Mouse (Mus musculus): Measurements from ENCODE around the gene Ppp4r1. TPM values are rescaled to one million over a fixed set of nuclear protein-coding genes. Genes with fewer than 3 reads are reported as not detected.

Ppp4r1 gene
- total and polyA plus RNA-seq, 3 experiments, result 12.9 to 17.1 (median 13.6) TPM

DNA sequence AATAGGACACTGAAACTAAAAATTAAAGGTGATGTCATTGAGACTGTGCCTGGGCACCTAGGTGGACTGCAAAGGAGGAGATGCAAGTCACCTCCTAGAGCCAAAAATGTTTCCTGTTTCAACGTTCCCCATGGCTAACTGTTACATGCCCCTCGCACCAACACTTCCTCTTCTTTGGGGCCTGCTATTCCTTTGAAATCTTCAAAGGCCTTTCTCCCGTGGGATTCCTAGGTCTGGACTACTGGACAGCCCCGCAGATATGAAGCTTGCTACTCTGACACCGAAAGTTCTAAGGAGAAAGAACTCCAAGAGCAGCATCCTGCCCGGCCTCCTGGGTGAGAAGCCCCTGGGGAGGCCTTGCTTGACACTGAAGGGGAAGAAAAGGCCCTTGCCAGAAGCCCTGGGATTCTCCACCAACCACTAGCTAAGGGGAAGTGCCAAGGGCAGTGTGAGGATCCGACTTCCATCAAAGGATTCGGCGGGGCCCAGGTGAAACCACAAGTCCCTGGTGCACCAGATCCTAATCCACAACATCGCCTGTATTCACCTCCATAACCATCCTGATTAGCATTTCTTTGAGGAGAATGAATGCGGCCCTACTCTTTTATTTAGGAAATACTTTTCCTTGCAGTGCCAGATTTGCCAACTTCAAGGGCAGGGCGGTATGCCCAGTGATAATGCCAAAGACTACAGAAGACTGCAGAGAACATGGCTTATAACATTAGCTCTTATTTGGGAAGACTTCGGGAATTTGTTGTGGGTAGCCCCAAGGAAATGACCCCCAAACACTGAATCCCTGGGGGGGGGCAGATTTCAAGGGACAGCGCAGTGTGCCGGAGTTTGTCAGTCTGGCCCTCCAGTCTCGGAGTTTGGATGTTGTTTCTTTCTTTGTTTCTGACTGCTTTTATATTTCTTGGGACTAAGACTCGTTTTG is 11.1 kb upstream of the Ppp4r1 start:
- dilution Hi-C loops (cut with MboI; ENCODE audit: extremely low pct_ligation_motif_present, extremely low pct_unique_long_range_greater_than_20kb, low sequenced_read_pairs) (no loop called here), in situ Hi-C loops (cut with MboI; ENCODE audit: low pct_ligation_motif_present, low pct_unique_long_range_greater_than_20kb, low sequenced_read_pairs) (no loop called here)
- Histone ChIP-seq H3K4me2 (ENCODE audit: insufficient read depth, low read depth, poor library complexity, severe bottlenecking) (no peak overlapping the region), H3K27ac (ENCODE audit: insufficient read depth, low read depth) (no peak overlapping the region), H3K27me3 (replicated peaks) (no peaks in the 10 kb centered on the region), H3K4me1 (ENCODE audit: control insufficient read depth in 1 of 2, insufficient read depth in 2 of 2) (peaks cover 8 to 18% of the 10 kb centered on the region in 2 experiments; a peak in 3 of 4 replicates), H3K9me3 (replicated peaks; ENCODE audit: low read length) (no peaks in the 10 kb centered on the region), H3K4me3 (replicated peaks in 1 of 3; ENCODE audit: low read depth in 2 of 3, low read length in 2 of 3, poor library complexity in 1 of 3) (no peak overlapping the region), H3K9ac (ENCODE audit: insufficient read depth, low read depth) (no peak overlapping the region), H3K36me3 (replicated peaks in 1 of 2; ENCODE audit: control insufficient read depth in 1 of 2, insufficient read depth in 1 of 2, low read length in 1 of 2) (no peaks in the 10 kb centered on the region), H3K79me2 (replicated peaks; ENCODE audit: control insufficient read depth, extremely low read depth, insufficient read depth, poor library complexity, severe bottlenecking) (no peaks in the 10 kb centered on the region)
- DNase-seq (ENCODE audit: extremely low read depth), result no peak
- no peak for TF ChIP-seq RAD21 (IDR thresholded peaks at IDR 0.05; ENCODE audit: low read depth, low read length)
- no peak for TF ChIP-seq ZNF384 (IDR thresholded peaks at IDR 0.05; ENCODE audit: low read depth, low read length)
- TF ChIP-seq PAX5 (IDR thresholded peaks at IDR 0.05; ENCODE audit: low read length), result no peak
- no peak for TF ChIP-seq CHD2 (IDR thresholded peaks at IDR 0.05; ENCODE audit: low read length)
- no peak for TF ChIP-seq ELF1 (IDR thresholded peaks at IDR 0.05; ENCODE audit: low read depth, low read length)
- TF ChIP-seq E2F4 (IDR thresholded peaks at IDR 0.05; ENCODE audit: insufficient replicate concordance, low read depth, low read length), result no peak
- TF ChIP-seq MAX (IDR thresholded peaks at IDR 0.05; ENCODE audit: low read length), result no peak
- no peak for TF ChIP-seq POLR2AphosphoS2 (IDR thresholded peaks at IDR 0.05; ENCODE audit: low read depth, low read length)
- TF ChIP-seq SIN3A (IDR thresholded peaks at IDR 0.05; ENCODE audit: low read length), result no peak

DNA sequence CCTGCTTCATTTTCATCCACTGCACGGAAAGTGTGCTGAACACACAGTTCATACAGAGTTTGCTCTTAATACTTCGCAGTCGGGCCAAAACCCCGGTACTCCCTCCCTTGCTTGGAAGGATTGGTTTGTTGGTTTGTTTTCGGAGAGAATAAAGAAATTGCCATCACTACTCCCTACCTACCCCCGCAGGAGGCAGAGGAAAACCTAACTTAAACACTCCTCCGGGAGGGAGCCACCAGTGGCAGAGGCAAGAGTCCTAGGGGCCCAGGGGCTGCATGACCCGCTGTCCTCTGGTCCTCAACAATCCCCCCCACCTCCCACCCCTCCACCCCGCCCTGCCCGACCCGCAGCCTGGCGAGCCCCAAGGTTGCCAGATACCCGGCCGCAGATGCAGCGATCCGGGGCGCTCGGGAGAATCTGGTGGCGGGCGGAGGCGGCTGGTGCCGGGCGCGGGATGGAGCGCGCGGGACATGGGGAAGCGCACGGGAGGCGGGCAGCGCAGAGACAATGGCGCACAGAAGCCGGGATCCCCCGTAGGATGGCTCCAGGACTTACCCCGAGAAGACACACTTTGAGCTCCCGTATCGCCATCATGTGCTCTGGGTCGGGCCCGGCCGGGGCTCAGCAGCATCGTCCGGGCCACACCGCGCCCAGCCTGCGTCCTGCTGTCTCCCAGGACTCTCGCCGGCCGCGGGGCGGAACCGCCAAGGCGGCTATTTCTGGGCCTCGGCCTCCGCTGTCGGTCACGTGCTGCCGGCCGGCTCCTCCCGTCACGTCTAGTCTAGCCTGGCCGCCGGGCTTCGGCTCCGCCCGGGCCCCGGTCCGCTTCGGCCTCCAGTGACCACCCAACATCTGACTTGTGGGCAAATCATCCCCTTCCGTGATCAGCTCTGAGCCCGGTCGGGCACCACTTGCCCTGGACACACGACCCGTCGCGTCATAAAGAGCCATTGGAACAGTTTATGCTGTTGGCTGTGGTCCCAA is 10.1 kb upstream of the Ppp4r1 start, which contains the start of gene Rab31:
TSS of gene Rab31 (minus strand) at position 802 of the 984 bp plus-strand sequence.
- no peaks in the 10 kb centered on the region for H3K9me3 ChIP-seq (replicated peaks; ENCODE audit: low read length)
- H3K36me3 ChIP-seq (replicated peaks in 1 of 2; ENCODE audit: control insufficient read depth in 1 of 2, insufficient read depth in 1 of 2, low read length in 1 of 2), result no peaks in the 10 kb centered on the region
- H3K79me2 ChIP-seq (replicated peaks; ENCODE audit: control insufficient read depth, extremely low read depth, insufficient read depth, poor library complexity, severe bottlenecking), result no peaks in the 10 kb centered on the region
- TF ChIP-seq ETS1 (conservative IDR thresholded peaks at IDR 0.05; ENCODE audit: low read depth, low read length) (no peak), EP300 (IDR thresholded peaks at IDR 0.05; ENCODE audit: low read length) (no peak), TBP (conservative IDR thresholded peaks at IDR 0.05; ENCODE audit: low read depth, low read length) (no peak), NELFE (IDR thresholded peaks at IDR 0.05; ENCODE audit: low read depth, low read length) (no peak), USF2 (conservative IDR thresholded peaks at IDR 0.05; ENCODE audit: low read depth, low read length) (peak; percentile 68), ELF1 (IDR thresholded peaks at IDR 0.05; ENCODE audit: low read depth, low read length) (peak; percentile 18; the same call in 1 of the 2 replicates), ZKSCAN1 (IDR thresholded peaks at IDR 0.05; ENCODE audit: borderline replicate concordance, low read depth, low read length) (no peak), IRF4 (IDR thresholded peaks at IDR 0.05; ENCODE audit: low read depth, low read length) (no peak), UBTF (IDR thresholded peaks at IDR 0.05; ENCODE audit: low read depth, low read length) (peak; percentile 72), CHD2 (IDR thresholded peaks at IDR 0.05; ENCODE audit: low read length) (no peak), MYC (IDR thresholded peaks at IDR 0.05; ENCODE audit: low read depth, low read length) (no peak), MEF2A (IDR thresholded peaks at IDR 0.05; ENCODE audit: borderline replicate concordance, low read depth, low read length) (peak; percentile 60; the same call in 1 of the 2 replicates), ZNF384 (IDR thresholded peaks at IDR 0.05; ENCODE audit: low read depth, low read length) (no peak), CTCF (conservative IDR thresholded peaks at IDR 0.05 in 1 of 2, IDR thresholded peaks at IDR 0.05 in 1 of 2; ENCODE audit: low read depth in 2 of 2, low read length in 2 of 2) (no peak), BHLHE40 (IDR thresholded peaks at IDR 0.05; ENCODE audit: low read depth, low read length) (peak; percentile 84), USF1 (IDR thresholded peaks at IDR 0.05; ENCODE audit: low read depth, low read length) (peak; percentile 86), POLR2AphosphoS2 (IDR thresholded peaks at IDR 0.05; ENCODE audit: low read depth, low read length) (no peak), MAX (IDR thresholded peaks at IDR 0.05; ENCODE audit: low read length) (peak; percentile 80; the same call in 1 of the 2 replicates)
- DNase-seq (ENCODE audit: extremely low read depth), result no peak
- H3K4me3 ChIP-seq (replicated peaks in 1 of 3; ENCODE audit: low read depth in 2 of 3, low read length in 2 of 3, poor library complexity in 1 of 3), result peak within 1 kb of the TSS; percentile 13 to 66 (median 37)
- H3K4me1 ChIP-seq (ENCODE audit: control insufficient read depth in 1 of 2, insufficient read depth in 2 of 2), result peaks cover 8 to 18% of the 10 kb centered on the region in 2 experiments; a peak in 3 of 4 replicates
- no peak within 1 kb of the TSS for H3K27ac ChIP-seq (ENCODE audit: insufficient read depth, low read depth)
- H3K9ac ChIP-seq (ENCODE audit: insufficient read depth, low read depth), result peak within 1 kb of the TSS; percentile 64
- H3K27me3 ChIP-seq (replicated peaks), result no peaks in the 10 kb centered on the region
- peak within 1 kb of the TSS; percentile 76 for H3K4me2 ChIP-seq (ENCODE audit: insufficient read depth, low read depth, poor library complexity, severe bottlenecking)
- in situ Hi-C loops (cut with MboI; ENCODE audit: low pct_ligation_motif_present, low pct_unique_long_range_greater_than_20kb, low sequenced_read_pairs) (no loop called here), dilution Hi-C loops (cut with MboI; ENCODE audit: extremely low pct_ligation_motif_present, extremely low pct_unique_long_range_greater_than_20kb, low sequenced_read_pairs) (no loop called here)
